Mouse (Mus musculus) adrenal gland, adult (tissue): ENCODE results near the gene Ncaph.
"Not testable (repeated sequence)": the region's sequence is repeated elsewhere in the genome, so short reads cannot be mapped to it uniquely, and the experiment has no call there.

Experiments
- DNase-seq, 2 experiments: peaks; one replicate each; pipeline ENCODE4 v3.0.0; 2022 to 2023; ENCODE audit warnings: low spot score in 1 of 2; ENCODE audit not compliant: inconsistent age in 2 of 2

Gene Ncaph

DNA sequence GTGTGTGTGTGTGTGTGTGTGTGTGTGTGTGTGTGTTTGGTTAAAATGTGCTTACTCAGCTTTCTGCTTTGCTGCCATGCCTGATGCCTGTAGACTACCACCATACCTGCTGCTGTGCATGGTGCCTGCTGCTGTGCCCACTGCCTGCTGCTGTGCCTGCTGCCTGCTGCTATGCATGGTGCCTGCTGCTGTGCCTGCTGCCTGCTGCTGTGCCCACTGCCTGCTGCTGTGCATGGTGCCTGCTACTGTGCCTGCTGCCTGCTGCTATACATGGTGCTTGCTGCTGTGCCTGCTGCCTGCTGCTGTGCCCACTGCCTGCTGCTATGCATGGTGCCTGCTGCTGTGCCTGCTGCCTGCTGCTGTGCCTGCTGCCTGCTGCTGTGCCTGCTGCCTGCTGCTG, 43.6 kb downstream of the Ncaph start:
- DNase-seq, result not testable (repeated sequence)

DNA sequence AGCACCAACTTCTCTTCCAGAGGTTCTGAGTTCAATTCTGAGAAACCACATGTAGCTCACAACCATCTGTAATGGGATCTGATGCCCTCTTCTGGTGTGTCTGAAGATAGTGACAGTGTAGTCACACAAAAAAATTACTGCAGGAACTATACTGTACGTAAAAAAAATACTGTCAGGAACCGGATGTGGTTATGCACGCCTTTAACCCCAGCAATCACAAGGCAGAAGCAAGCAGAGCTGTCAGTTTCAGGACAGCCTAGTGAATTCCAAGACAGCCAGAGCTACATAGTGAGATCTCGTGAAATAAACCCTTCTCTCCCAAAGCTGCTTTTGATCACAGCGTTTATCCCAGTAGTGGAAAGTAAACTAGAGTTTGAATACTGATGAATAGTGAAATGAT, 47.5 kb downstream of the Ncaph start:
- DNase-seq, result no peak

DNA sequence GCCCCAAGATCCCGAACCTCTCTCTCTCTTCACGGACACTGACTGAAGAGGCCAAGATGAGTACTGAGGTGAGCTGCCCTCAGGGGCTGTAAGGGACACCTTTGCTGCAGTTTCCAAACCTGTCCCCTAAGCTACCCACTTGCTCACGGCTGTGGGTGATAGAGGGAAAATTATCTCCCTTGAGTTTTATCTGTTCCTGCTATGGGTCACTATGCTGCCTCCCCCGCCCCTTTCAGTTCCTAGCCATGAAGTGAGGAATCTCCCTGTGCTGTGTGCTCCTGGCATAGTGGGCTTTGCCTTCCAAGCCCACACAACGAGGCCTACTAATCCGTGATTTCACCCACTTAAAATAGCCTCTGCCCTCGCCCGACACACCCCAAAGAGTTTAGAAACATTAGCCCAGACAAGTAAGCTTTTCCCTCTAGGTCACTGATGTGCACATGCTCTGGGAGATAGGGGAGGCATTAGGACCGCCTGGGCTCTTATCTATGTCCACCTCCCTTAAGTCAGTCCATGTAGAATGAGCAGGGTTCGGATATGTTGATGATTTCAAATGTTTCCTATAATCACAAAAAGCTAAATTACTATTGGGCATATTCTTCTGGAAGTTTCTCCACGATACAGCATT, 53.0 kb downstream of the Ncaph start:
- no peak for DNase-seq

DNA sequence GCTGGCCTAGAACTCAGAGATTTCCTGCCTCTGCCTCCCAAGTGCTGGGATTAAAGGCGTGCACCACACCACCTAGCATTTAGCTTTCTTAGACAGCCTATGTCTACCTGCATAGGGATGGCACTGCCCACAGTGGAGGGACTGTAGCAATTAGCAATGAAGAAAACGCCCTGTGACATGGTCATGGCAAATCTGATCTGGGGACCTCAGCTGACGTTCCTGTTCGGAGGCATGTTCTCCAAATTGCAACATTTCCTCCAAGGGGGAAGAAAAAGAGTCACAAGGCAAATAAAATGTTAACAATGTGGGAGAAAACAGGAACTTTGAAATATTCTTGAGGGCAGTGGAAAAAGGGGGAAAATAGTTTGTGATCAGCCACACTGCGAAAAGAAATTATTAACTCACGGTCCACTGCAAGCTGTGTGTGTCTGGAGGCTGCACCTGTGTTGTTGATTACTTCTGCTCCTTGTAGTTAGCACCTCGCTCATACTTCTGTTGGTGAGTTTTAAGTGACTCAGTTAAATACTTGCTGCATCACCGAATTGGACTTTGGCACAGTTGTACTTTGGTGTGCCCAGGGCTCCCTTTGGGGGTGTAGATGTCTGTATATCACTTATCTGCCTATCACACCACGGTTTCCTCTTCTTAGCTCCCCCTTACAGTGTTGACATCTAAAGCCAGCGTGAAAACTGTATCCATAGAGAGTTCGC, 53.7 kb downstream of the Ncaph start:
- DNase-seq, result no peak

DNA sequence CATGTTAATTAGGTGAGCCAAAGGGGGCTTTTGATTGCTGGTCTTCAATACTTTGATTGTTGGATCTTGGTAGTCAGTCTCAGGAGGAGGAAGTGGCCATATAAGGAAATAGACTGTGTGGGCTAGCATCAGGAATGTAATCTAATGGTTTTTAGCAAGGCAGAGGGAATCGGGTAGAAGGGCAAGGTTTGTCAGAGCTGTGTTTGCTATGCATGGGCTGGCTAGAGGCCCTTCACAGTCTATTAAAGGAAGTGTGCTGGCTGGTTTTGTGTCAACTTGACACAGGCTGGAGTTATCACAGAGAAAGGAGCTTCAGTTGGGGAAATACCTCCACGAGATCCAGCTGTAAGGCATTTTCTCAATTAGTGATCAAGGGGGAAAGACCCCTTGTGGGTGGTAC, 54.7 kb downstream of the Ncaph start:
- not testable (repeated sequence) for DNase-seq

DNA sequence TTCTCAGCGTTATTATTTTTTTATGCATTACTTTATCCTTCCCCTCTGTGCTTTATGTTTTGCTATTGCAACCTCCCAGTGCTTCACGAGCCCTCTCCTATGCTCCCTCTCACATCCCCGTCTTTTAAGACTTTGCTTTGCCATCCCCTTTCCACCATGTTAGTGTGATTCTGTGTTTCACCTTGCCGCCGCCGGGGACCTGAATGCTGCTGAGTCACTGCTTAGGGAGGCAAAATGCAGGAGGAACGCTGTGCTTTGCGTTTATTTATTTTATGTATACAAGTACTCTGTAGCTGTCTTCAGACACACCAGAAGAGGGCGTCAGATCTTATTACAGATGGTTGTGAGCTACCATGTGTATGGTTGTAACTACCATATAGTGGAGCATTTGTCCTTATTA, 56.1 kb downstream of the Ncaph start:
- no peak for DNase-seq

DNA sequence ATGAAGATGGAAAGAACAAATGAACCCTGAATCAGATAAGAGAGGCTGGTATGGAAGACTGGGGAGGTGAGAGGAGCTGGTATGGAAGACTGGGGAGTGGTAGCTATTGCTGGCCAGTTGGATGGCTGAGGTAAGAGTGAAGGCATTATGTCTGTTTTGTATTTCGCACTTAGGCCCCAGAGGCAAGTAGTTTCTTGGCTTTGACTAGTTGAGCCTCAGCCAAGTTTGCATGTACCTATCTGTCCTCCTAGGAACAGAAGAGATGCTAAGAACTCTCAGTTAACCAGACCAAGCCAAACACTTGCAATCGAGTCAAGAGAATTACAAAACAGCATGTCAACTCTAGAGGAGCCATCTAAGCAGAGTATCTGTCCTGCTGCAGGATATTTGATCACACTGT, 59.6 kb downstream of the Ncaph start:
- DNase-seq, result no peak

DNA sequence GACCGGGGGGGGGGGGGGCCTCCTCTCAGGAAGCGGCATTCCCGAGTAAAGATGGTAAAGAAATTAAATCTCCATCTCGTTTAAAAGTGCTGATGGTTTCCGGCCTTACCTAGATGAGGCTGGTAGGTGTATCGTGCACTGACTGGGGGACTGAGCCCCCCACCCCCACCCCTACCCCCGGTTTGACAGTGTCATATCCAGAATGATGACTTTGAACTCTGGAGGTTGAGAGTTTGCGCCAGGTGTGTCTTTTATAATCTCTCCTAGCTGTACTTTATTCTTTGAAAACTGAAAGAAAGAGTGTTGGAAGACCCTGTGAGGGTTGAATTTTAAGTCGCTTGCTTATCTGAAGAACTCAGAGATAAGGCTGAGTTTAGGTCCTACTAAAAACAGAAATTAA, 62.9 kb downstream of the Ncaph start:
- DNase-seq, result peak in 1 of 2 experiments; percentile 39

DNA sequence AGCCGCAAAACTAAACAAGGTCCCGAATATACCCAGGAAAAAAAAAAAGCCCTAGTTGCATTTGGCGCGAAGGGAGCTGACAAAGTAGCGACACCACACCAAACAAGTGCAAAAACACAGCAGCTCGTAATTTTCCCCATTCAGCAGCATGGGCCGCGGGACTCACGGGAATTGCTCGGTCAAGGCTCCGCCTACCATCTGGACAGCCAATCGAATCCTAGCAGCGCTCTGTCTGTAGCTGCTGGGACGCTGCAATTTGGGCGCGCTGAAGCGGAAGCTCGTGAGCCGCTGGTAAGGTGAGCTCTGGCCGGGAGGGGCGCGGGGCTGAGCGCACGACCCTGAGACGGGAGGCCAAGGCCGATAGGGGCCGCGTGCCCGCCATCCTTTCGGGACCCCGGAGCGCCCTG, 63.3 kb downstream of the Ncaph start, which contains the start of gene Blvra:
Gene Blvra, plus strand, starts transcription at position 231 of the 407 bp plus-strand sequence.
- peak; percentile 89 to 95 for DNase-seq

DNA sequence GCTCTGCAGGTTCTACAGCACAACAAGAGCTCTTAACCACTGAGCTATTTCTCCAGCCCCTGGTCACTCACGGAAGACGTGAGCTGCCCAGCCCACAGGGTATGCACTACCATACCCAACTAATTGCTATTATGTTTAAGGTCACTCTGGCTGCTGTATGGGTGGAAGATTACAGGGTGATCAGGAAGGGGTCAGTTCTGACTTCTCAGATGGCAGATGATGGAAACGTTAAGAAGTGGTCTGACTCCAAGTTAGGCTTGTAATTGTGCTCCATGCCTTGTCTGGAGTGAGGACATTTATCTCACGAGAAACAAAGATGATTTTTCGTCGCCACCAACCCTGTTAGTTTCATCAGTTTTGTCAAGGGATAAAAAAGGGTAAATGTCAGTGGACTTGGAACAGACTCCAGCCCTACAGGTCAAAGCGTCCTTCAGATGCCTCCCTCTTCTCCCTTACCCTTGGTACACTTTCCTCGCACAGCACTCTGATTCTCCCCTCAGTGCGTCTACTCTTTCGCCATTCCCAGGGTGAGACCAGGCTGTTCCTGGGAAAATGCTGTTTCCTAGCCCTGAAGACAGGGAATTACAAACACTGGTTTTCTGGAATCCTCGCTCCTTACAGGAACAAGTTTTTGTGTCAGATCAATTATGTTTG, 63.8 kb downstream of the Ncaph start:
- no peak for DNase-seq

DNA sequence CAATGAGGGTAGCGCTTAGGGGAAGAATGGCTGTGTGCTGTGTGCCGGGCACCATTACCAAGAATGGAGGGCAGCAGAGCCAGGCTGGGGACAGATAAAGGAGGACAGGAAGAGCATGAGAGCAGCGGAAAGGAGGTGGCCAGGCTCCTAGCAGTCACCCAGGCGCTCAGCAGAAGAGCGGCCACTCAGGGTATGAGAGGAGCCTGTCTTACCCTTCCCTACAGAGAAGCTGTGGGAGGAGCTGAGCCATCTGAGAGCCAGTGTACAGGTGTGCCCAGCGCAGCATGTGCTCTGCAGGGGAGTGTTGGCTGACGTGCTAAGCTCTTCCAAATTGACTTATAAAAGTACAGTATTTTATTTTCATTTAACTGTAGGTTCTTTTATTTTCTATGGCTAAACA, 64.9 kb downstream of the Ncaph start:
- DNase-seq, result no peak

DNA sequence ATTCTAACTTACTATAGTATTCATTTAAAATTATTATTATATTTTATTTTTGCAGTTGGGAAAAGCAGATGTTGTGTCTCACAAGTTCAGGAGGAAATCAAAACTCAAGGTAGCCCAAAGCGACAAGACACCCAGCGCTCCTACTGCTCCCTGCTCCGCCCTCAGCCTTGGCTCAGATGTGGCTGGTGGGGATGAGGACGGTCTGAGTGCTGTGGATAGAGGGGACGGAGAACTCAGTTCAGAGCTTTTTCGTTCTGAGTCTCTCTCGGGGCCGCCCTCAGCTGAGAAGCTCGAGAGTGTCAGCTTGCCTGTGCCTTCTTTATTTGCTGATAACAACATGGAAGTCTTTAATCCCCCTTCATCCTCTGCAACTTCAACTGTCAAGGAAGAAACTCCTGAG, 72.3 kb downstream of the Ncaph start:
- no peak for DNase-seq
